Mouse (Mus musculus) hindbrain, embryonic 11.5 days (tissue): ENCODE measurements around the gene Il19. TPM values are rescaled to one million over a fixed set of nuclear protein-coding genes. Genes with fewer than 3 reads are reported as not detected.

Source experiments
- ATAC-seq: fragments of 200-750 bp; cut with Nextera tagmentation; 2 replicates; pipeline ENCODE4 v1.8.0; 2017; ENCODE audit warnings: mild to moderate bottlenecking, moderate TSS enrichment, moderate library complexity; ENCODE audit not compliant: low FRiP score
- DNase-seq: peaks from one replicate; pipeline ENCODE4 v3.0.0-alpha.2; 2015; ENCODE audit warnings: low spot score
- H3K27ac ChIP-seq: fragments of 300-500 bp; sonication (generic); 2 replicates; pipeline ENCODE4 v1.5.1; 2014; ENCODE audit warnings: mild to moderate bottlenecking, low read depth, low read length
- H3K27me3 ChIP-seq: fragments of 300-500 bp; sonication (generic); 2 replicates; pipeline ENCODE4 v1.6.1; 2014; ENCODE audit warnings: mild to moderate bottlenecking, low read length, moderate library complexity, mixed read lengths; ENCODE audit not compliant: control insufficient read depth, insufficient read depth
- H3K36me3 ChIP-seq: fragments of 300-500 bp; sonication (generic); 2 replicates; pipeline ENCODE4 v1.6.1; 2014; ENCODE audit warnings: mild to moderate bottlenecking, low read length, moderate library complexity, mixed read lengths; ENCODE audit not compliant: control insufficient read depth, insufficient read depth
- H3K4me1 ChIP-seq: fragments of 300-500 bp; sonication (generic); replicated peaks from 2 replicates; pipeline ENCODE4 v1.6.1; 2014; ENCODE audit warnings: low read length, mixed read lengths; ENCODE audit not compliant: control insufficient read depth, insufficient read depth
- H3K4me2 ChIP-seq: fragments of 300-500 bp; sonication (generic); replicated peaks from 2 replicates; pipeline ENCODE4 v1.6.1; 2014; ENCODE audit warnings: mild to moderate bottlenecking, low read depth, low read length
- H3K4me3 ChIP-seq: fragments of 300-500 bp; sonication (generic); 2 replicates; pipeline ENCODE4 v1.5.1; 2014; ENCODE audit warnings: low read depth, low read length
- H3K9ac ChIP-seq: fragments of 300-500 bp; sonication (generic); 2 replicates; pipeline ENCODE4 v1.6.1; 2014; ENCODE audit warnings: low read depth, low read length
- H3K9me3 ChIP-seq: fragments of 300-500 bp; sonication (generic); 2 replicates; pipeline ENCODE4 v1.6.1; 2016; ENCODE audit warnings: low read length; ENCODE audit not compliant: control insufficient read depth
- WGBS: fragments of 180-500 bp; shearing (Covaris S2); extraction: QIAGEN DNeasy Blood & Tissue Kit; methylation state at CpG from one replicate; pipeline ENCODE4 v1.1.7; 2014; 5-methylcytosine and 5-hydroxymethylcytosine counted together
- polyA plus RNA-seq: library from polyadenylated mRNA; unstranded; fragments of >200 nt; fragmentation: Nextera tagmentation; extraction: Ambion mirVana; gene quantifications from 2 replicates; pipeline ENCODE4 v1.2.1, GENCODE M21; 2014

Il19 gene
- polyA plus RNA-seq, 1 experiment from 2014 or later: not detected

DNA sequence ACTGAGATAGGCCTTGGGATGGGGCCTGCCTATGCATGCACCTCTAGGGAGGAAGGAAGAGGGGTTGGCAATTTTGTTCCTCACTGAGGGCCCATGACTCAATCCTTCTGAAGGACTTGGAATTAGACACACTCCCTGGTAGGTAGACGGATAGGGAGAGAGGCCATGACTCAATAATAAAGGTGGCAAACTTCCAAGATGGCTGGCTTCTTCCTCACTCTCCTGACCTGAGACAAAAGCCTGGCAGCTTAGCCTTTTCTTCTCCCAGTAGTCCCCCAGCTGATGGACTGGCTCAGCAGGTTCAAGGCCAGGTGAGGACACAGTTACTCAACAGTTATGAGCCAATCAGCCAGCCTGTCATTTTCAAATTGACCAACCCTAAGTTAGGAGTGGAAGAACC lies 47.5 kb downstream of the Il19 start:
- ATAC-seq (no peak), DNase-seq (no peak)
- H3K27me3 ChIP-seq: no peaks in the 10 kb centered on the region
- WGBS: 79% methylated on average over 1 of the region's 1 CpGs
- H3K9me3 ChIP-seq: no peaks in the 10 kb centered on the region
- no peak overlapping the region for H3K9ac ChIP-seq
- H3K4me2 ChIP-seq: no peak overlapping the region
- H3K4me1 ChIP-seq: no peaks in the 10 kb centered on the region
- no peaks in the 10 kb centered on the region for H3K36me3 ChIP-seq
- H3K4me3 ChIP-seq: no peak overlapping the region
- H3K27ac ChIP-seq: no peak overlapping the region

DNA sequence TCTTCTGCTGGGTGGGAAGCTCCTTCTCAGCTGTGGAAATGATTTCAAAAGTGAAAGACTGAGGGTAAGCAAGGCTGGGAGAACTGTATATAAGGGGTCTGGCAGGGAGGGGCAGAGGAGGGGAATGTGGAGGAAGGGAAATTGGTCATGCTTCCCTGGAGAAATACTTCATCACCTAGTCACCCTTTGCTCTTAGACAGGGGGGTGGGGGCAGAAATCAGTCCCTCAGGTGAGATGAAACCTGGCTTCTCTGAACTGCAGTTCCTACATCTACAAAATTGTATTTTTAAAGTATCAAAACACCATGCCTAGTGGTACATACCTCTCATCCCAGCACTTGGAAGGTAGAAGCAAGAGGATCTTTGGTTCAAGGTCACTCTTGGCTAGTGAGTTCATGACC lies 52.6 kb downstream of the Il19 start, which contains the start of gene Il24:
Gene Il24, minus strand, starts transcription at position 101 of the 400 bp plus-strand sequence.
- no peak within 1 kb of the TSS for H3K4me3 ChIP-seq
- no peak within 1 kb of the TSS for H3K27ac ChIP-seq
- no peaks in the 10 kb centered on the region for H3K27me3 ChIP-seq
- no peaks in the 10 kb centered on the region for H3K4me1 ChIP-seq
- H3K4me2 ChIP-seq: no peak within 1 kb of the TSS
- DNase-seq (no peak), ATAC-seq (no peak)
- no peak within 1 kb of the TSS for H3K9ac ChIP-seq
- no peaks in the 10 kb centered on the region for H3K9me3 ChIP-seq
- H3K36me3 ChIP-seq: no peaks in the 10 kb centered on the region

DNA sequence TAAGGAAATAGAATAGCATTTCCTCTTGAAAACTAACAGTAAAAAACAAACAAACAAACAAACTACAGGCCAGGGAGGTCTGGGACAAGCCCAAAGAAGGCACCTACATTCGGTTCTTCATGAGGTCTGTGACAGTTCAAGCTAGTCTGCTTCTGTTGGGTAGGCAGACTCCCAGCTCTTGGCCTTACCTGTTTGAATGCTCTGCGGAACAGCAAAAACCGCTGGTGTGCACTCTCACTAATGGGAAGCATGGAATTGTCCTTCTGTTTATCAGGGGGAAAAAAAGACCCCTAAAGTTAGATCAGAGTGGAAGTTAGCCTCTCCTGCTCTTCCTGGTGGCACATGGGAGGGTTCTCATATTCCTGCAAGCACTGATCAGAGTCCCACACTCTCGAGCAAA lies 56.8 kb downstream of the Il19 start:
- H3K27ac ChIP-seq: no peak overlapping the region
- H3K36me3 ChIP-seq: no peaks in the 10 kb centered on the region
- no peaks in the 10 kb centered on the region for H3K9me3 ChIP-seq
- no peaks in the 10 kb centered on the region for H3K4me1 ChIP-seq
- ATAC-seq (no peak), DNase-seq (no peak)
- no peak overlapping the region for H3K4me3 ChIP-seq
- no peak overlapping the region for H3K4me2 ChIP-seq
- H3K9ac ChIP-seq: no peak overlapping the region
- WGBS: 85% methylated on average over 4 of the region's 4 CpGs
- peaks cover 2% of the 10 kb centered on the region for H3K27me3 ChIP-seq

Other genes with a start within 250 kb of the Il19 start
- not detected in 2 replicates for gene Gm29427, start 224.3 kb downstream of the Il19 start, polyA plus RNA-seq
- gene Yod1, start 222.8 kb downstream of the Il19 start, polyA plus RNA-seq: 14.8 and 17.7 TPM in 2 replicates
- 9.2 and 10.1 TPM in 2 replicates for gene Pfkfb2, start 210.9 kb downstream of the Il19 start, polyA plus RNA-seq
- gene AA986860, start 208.1 kb downstream of the Il19 start, polyA plus RNA-seq: 0.46 and 0.79 TPM in 2 replicates
- gene Fcamr, start 139.2 kb downstream of the Il19 start, polyA plus RNA-seq: 0.14 TPM in 1 of 2 replicates, not detected in the other
- gene Pigr, start 113.4 kb downstream of the Il19 start, polyA plus RNA-seq: not detected in 2 replicates
- gene Fcmr, start 74.4 kb downstream of the Il19 start, polyA plus RNA-seq: not detected in 2 replicates
- not detected in 2 replicates for gene Il24, start 52.7 kb downstream of the Il19 start, polyA plus RNA-seq
- gene Il20, start 28.7 kb downstream of the Il19 start, polyA plus RNA-seq: not detected in 2 replicates
- not detected in 2 replicates for gene Il10, start 79.7 kb upstream of the Il19 start, polyA plus RNA-seq
- gene Mapkapk2, start 157.7 kb upstream of the Il19 start, polyA plus RNA-seq: 39.8 and 43.7 TPM in 2 replicates
- gene Dyrk3, start 198.2 kb upstream of the Il19 start, polyA plus RNA-seq: 10.6 and 11.6 TPM in 2 replicates
- 53.3 and 54.4 TPM in 2 replicates for gene Eif2d, start 213.1 kb upstream of the Il19 start, polyA plus RNA-seq